Mouse (Mus musculus): Measurements from ENCODE around the gene Nacad. TPM values are rescaled to one million over a fixed set of nuclear protein-coding genes. Genes with fewer than 3 reads are reported as not detected.
A peak's percentile ranks its signal among the peaks of the same experiment; 100 is the strongest.
"Not testable (repeated sequence)": the region's sequence is repeated elsewhere in the genome, so short reads cannot be mapped to it uniquely, and the experiment has no call there.

The Nacad gene
- total RNA-seq (2014; rRNA removed) (84.0 and 84.9 TPM in 2 replicates), polyA plus RNA-seq (2015; fragmentation: Nextera tagmentation; extraction: Ambion mirVana) (54.7 and 56.7 TPM in 2 replicates)

DNA sequence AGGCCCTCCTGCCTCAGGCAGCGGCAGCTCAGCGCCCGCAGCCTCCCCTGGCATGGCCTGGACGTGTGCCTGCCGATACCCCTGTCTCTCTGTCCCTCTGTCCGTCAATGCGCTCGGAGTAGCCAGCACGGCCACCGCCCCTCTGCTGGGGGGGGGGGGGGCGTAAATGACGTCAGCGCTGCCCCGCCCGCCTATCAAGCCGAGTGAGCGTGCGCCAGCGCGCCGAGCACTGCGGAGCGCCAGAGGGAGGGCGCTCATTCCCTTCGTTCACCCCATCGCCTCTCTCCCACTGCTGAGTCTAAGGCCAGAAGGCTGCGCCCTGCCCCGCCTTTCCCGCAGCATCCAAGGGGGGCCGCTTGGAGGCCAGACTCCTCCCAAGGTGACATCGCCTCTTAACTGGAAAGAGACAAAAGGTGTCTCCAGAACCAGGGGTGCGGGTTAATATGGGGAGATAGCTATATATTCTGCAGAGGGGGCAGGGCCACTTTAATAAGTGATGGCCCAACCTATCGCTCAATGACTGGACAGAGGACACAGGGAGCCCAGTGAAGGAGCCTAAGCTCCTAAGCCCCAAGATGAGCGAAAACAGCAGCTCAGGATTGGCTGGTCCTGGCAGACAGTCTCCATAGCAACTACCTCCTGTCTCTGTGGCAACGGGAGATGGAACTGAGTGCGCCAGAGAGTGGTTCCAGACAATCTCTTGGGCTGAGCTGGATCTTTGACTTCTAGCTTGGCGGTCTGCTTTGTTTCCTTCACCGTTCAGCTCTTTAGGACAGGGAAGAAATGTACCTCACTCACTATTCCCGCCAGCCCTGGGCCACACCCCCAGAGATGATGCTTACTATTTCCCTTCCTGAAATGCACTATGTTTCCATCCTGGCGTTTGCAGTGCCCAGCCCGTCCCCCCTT is at the start of gene Nacad:
Gene Nacad (minus strand): TSS at position 563 of the 909 bp plus-strand sequence.
- H3K4me1 ChIP-seq (ENCODE audit: insufficient read depth, low read length): peaks cover 12% of the 10 kb centered on the region; the same call in 1 of the 2 replicates
- no peaks in the 10 kb centered on the region for H3K9me3 ChIP-seq (ENCODE audit: low read length)
- peak within 1 kb of the TSS; percentile 97 for H3K27ac ChIP-seq
- TF ChIP-seq CTCF (IDR thresholded peaks at IDR 0.05; ENCODE audit: low read depth): peak; percentile 15; the same call in 1 of the 2 replicates
- H3K27me3 ChIP-seq (ENCODE audit: insufficient read depth, low read length): no peaks in the 10 kb centered on the region
- 2% methylated on average over 28 of the region's 41 CpGs for WGBS
- ATAC-seq: peak; percentile 92
- DNase-seq (ENCODE audit: low spot score): peak; percentile 93
- H3K4me2 ChIP-seq (ENCODE audit: low read depth, low read length): peak within 1 kb of the TSS; percentile 77
- H3K4me3 ChIP-seq (ENCODE audit: low read length): peak within 1 kb of the TSS; percentile 53
- H3K36me3 ChIP-seq (ENCODE audit: insufficient read depth, low read length): 0 out of 2 replicates have a peak, but pooled peaks cover 10% of the 10 kb centered on the region
- H3K9ac ChIP-seq (replicated peaks; ENCODE audit: low read length): peak within 1 kb of the TSS; percentile 71

DNA sequence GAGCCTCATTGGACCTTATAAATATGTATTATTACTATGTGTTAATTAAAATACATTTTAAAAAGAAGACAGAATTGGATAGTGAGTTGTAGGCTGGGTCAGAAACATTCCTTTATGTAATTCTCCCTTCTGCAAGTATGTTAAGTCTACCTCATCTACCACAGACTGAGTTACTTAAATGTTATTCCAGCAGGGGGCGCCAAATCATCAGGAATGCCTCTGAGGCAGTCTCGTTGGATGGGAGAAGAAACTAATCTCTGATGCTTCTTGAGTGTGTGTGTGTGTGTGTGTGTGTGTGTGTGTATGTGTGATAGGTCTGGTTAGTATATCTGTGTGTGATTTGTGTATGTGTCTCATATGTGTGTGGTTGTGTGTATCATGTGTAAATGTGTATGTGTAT is 49.0 kb upstream of the Nacad start:
- H3K4me1 ChIP-seq (ENCODE audit: insufficient read depth, low read length): no peaks in the 10 kb centered on the region
- no peak overlapping the region for H3K27ac ChIP-seq
- H3K4me2 ChIP-seq (ENCODE audit: low read depth, low read length): no peak overlapping the region
- H3K27me3 ChIP-seq (ENCODE audit: insufficient read depth, low read length): no peaks in the 10 kb centered on the region
- peak; percentile 97 for DNase-seq (ENCODE audit: low spot score)
- TF ChIP-seq CTCF (IDR thresholded peaks at IDR 0.05; ENCODE audit: low read depth): peak; percentile 95
- no peak overlapping the region for H3K9ac ChIP-seq (replicated peaks; ENCODE audit: low read length)
- H3K36me3 ChIP-seq (ENCODE audit: insufficient read depth, low read length): no peaks in the 10 kb centered on the region
- ATAC-seq: peak; percentile 70
- H3K9me3 ChIP-seq (ENCODE audit: low read length): no peaks in the 10 kb centered on the region
- 0% methylated on average over 2 of the region's 2 CpGs for WGBS
- H3K4me3 ChIP-seq (ENCODE audit: low read length): no peak overlapping the region

DNA sequence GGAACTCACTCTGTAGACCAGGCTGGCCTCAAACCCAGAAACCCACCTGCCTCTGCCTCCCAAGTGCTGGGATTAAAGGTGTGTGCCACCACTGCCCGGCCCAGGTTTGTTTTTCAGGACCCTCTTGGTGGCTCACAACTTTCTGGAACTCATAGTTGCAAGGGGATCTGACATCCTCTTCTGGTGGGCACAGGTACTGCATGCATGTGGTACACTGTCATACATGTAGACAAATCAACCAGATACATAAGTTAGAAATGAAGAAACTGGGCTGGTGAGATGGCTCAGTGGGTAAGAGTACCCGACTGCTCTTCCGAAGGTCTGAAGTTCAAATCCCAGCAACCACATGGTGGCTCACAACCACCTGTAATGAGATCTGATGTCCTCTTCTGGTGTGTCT is 47.1 kb upstream of the Nacad start:
- not testable (repeated sequence) for H3K4me2 ChIP-seq (ENCODE audit: low read depth, low read length); H3K4me3 ChIP-seq (ENCODE audit: low read length); H3K9me3 ChIP-seq (ENCODE audit: low read length); H3K27me3 ChIP-seq (ENCODE audit: insufficient read depth, low read length); ATAC-seq; H3K36me3 ChIP-seq (ENCODE audit: insufficient read depth, low read length); H3K4me1 ChIP-seq (ENCODE audit: insufficient read depth, low read length); H3K27ac ChIP-seq; H3K9ac ChIP-seq (replicated peaks; ENCODE audit: low read length)
- WGBS: 81% methylated on average over 3 of the region's 3 CpGs
- DNase-seq (ENCODE audit: low spot score): peak; percentile 39
- TF ChIP-seq CTCF (IDR thresholded peaks at IDR 0.05; ENCODE audit: low read depth): peak; percentile 60

DNA sequence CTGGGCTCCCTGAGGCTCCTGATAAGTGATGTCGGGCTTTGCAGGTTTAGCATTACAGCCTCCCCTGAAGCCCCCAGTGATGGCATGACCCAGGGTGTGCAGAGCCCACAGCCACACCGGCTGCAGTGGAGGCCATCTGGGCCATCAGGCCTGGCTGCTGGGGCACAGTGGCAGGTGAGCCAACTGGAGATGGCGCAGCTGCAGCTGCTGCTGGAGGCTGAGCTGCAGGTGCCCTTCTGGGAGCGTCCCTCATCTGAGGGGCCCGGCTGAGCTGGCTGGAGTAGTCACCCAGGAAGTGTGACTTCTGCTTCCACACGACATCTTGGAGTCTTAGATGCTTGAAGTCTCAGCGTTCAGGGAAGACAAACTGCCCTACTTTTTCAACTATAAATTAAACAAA is 44.7 kb upstream of the Nacad start:
- TF ChIP-seq CTCF (IDR thresholded peaks at IDR 0.05; ENCODE audit: low read depth): no peak
- whole genome bisulfite sequencing: 62% methylated on average over 7 of the region's 7 CpGs

DNA sequence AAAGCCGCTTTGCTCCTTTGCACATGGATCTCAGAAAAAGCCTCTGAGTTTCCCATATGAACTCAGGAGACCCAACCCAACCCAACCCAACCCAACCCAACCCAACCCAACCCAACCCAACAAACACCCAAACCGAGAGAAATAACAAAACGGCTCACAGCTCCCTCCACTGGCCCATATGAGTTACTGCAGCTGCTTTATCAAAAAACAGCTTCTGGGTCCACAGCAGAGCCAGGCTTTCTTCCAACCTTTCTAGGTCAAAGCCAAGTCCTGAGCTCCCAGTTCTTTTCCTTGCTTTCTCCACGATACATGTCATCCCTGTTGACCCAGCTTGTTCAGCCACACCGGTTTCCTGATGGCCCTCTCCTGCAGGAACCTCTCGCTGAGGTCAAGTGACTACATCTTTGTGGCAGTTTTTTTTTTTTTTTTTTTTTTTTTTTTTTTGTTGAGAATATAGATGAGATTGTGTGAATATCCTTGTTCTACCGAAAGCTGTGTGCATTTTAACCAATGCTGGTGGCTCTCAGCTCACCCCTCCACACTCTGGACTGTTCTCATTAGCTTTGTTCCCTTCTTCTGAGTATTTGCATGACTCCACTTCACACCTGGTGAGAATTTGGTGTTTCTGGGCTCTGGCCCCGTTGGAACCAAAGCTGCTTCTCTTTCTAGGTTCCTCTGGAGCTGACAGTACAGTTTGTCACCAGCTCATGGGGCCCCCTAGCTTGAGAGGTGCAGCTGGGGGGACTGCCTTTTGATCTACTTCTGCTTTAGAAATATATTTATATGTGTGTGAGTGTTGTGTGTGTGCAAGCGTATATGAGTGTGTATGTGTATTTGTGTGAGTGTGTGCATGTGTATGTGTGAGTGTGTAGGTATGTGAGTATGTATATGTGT is 42.2 kb upstream of the Nacad start:
- H3K27me3 ChIP-seq (ENCODE audit: insufficient read depth, low read length): no peaks in the 10 kb centered on the region
- H3K9ac ChIP-seq (replicated peaks; ENCODE audit: low read length): no peak overlapping the region
- no peak overlapping the region for H3K4me3 ChIP-seq (ENCODE audit: low read length)
- H3K36me3 ChIP-seq (ENCODE audit: insufficient read depth, low read length): no peaks in the 10 kb centered on the region
- no peak overlapping the region for H3K27ac ChIP-seq
- no peaks in the 10 kb centered on the region for H3K4me1 ChIP-seq (ENCODE audit: insufficient read depth, low read length)
- no peak for TF ChIP-seq CTCF (IDR thresholded peaks at IDR 0.05; ENCODE audit: low read depth)
- 65% methylated on average over 9 of the region's 9 CpGs for WGBS
- DNase-seq (ENCODE audit: low spot score) (no peak), ATAC-seq (no peak)
- no peak overlapping the region for H3K4me2 ChIP-seq (ENCODE audit: low read depth, low read length)
- no peaks in the 10 kb centered on the region for H3K9me3 ChIP-seq (ENCODE audit: low read length)

More for the DNA sequence above, 44.7 kb upstream of the Nacad start:
- no peak for ATAC-seq
- no peak for DNase-seq (ENCODE audit: low spot score)
- Histone ChIP-seq H3K36me3 (ENCODE audit: insufficient read depth, low read length) (no peaks in the 10 kb centered on the region), H3K9ac (replicated peaks; ENCODE audit: low read length) (no peak overlapping the region), H3K4me3 (ENCODE audit: low read length) (no peak overlapping the region), H3K9me3 (ENCODE audit: low read length) (no peaks in the 10 kb centered on the region), H3K27ac (no peak overlapping the region), H3K27me3 (ENCODE audit: insufficient read depth, low read length) (no peaks in the 10 kb centered on the region), H3K4me1 (ENCODE audit: insufficient read depth, low read length) (no peaks in the 10 kb centered on the region), H3K4me2 (ENCODE audit: low read depth, low read length) (no peak overlapping the region)

DNA sequence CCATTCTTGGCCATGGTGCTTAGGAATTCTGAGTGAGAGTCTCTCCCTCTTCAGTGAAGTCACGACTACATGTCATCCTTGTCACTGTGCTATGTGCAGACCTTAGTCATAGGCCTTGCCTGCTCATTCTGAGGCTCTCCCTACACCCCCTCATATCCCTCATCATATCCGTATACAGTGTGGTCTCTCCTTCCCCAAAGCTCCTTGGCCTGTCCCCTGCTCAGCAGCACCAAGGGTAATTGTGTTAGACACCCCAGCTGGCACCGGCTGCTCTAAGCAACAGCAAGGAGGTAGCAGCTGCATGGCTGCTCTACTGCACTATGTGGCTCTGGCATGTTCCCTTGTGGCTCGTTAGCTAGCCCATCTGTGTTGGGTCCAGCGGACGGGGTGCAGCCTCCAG is 38.7 kb upstream of the Nacad start:
- no peak for TF ChIP-seq CTCF (IDR thresholded peaks at IDR 0.05; ENCODE audit: low read depth)
- DNase-seq (ENCODE audit: low spot score): peak; percentile 11
- Histone ChIP-seq H3K27ac (no peak overlapping the region), H3K4me2 (ENCODE audit: low read depth, low read length) (no peak overlapping the region), H3K9ac (replicated peaks; ENCODE audit: low read length) (no peak overlapping the region), H3K36me3 (ENCODE audit: insufficient read depth, low read length) (no peaks in the 10 kb centered on the region), H3K9me3 (ENCODE audit: low read length) (no peaks in the 10 kb centered on the region), H3K4me1 (ENCODE audit: insufficient read depth, low read length) (no peaks in the 10 kb centered on the region), H3K4me3 (ENCODE audit: low read length) (no peak overlapping the region), H3K27me3 (ENCODE audit: insufficient read depth, low read length) (no peaks in the 10 kb centered on the region)
- WGBS: 63% methylated on average over 6 of the region's 6 CpGs
- peak; percentile 50 for ATAC-seq
